Mouse (Mus musculus): ENCODE results near the gene Aqp8. TPM values are rescaled to one million over a fixed set of nuclear protein-coding genes. Genes with fewer than 3 reads are reported as not detected.

The Aqp8 gene
- polyA plus RNA-seq, 1 experiment from 2014 or later = not detected

- 43% methylated on average over 6 of the region's 6 CpGs for WGBS
- TF ChIP-seq CTCF (IDR thresholded peaks at IDR 0.05; ENCODE audit: low read depth) = no peak
Observed at GRCm38 (mm10) chr7:123452551-123452950, 9.5 kb upstream of the Aqp8 start.

GRCm38 (mm10) chr7:123453066-123453465, 9.0 kb upstream of the Aqp8 start:
- WGBS = 73% methylated on average over 8 of the region's 8 CpGs
- H3K9me3 ChIP-seq (ENCODE audit: low read depth, low read length) = no peaks in the 10 kb centered on the region
- H3K36me3 ChIP-seq (ENCODE audit: insufficient read depth) = no peaks in the 10 kb centered on the region
- DNase-seq = no peak
- no peaks in the 10 kb centered on the region for H3K4me1 ChIP-seq (ENCODE audit: insufficient read depth)
- no peak for ATAC-seq (ENCODE audit: insufficient read depth)
- no peak overlapping the region for H3K4me2 ChIP-seq
- no peak overlapping the region for H3K4me3 ChIP-seq (ENCODE audit: low read depth, low read length)
- H3K27ac ChIP-seq (ENCODE audit: low read depth) = no peak overlapping the region
- no peak for TF ChIP-seq CTCF (IDR thresholded peaks at IDR 0.05; ENCODE audit: low read depth)
- no peaks in the 10 kb centered on the region for H3K27me3 ChIP-seq (ENCODE audit: insufficient read depth, low read length)
- no peak overlapping the region for H3K9ac ChIP-seq

More at GRCm38 (mm10) chr7:123452551-123452950, 9.5 kb upstream of the Aqp8 start:
- no peaks in the 10 kb centered on the region for H3K4me1 ChIP-seq (ENCODE audit: insufficient read depth)
- no peaks in the 10 kb centered on the region for H3K9me3 ChIP-seq (ENCODE audit: low read depth, low read length)
- no peak for ATAC-seq (ENCODE audit: insufficient read depth)
- H3K4me2 ChIP-seq = no peak overlapping the region
- H3K4me3 ChIP-seq (ENCODE audit: low read depth, low read length) = no peak overlapping the region
- no peak overlapping the region for H3K27ac ChIP-seq (ENCODE audit: low read depth)
- no peaks in the 10 kb centered on the region for H3K27me3 ChIP-seq (ENCODE audit: insufficient read depth, low read length)
- H3K36me3 ChIP-seq (ENCODE audit: insufficient read depth) = no peaks in the 10 kb centered on the region
- DNase-seq = no peak
- no peak overlapping the region for H3K9ac ChIP-seq

GRCm38 (mm10) chr7:123455088-123455487, 7.0 kb upstream of the Aqp8 start:
- DNase-seq (no peak), ATAC-seq (ENCODE audit: insufficient read depth) (no peak)
- H3K4me2 ChIP-seq = no peak overlapping the region
- H3K36me3 ChIP-seq (ENCODE audit: insufficient read depth) = no peaks in the 10 kb centered on the region
- H3K4me1 ChIP-seq (ENCODE audit: insufficient read depth) = no peaks in the 10 kb centered on the region
- no peak overlapping the region for H3K9ac ChIP-seq
- TF ChIP-seq CTCF (IDR thresholded peaks at IDR 0.05; ENCODE audit: low read depth) = no peak
- H3K27ac ChIP-seq (ENCODE audit: low read depth) = no peak overlapping the region
- WGBS = 90% methylated on average over 3 of the region's 3 CpGs
- H3K4me3 ChIP-seq (ENCODE audit: low read depth, low read length) = no peak overlapping the region
- no peaks in the 10 kb centered on the region for H3K9me3 ChIP-seq (ENCODE audit: low read depth, low read length)
- no peaks in the 10 kb centered on the region for H3K27me3 ChIP-seq (ENCODE audit: insufficient read depth, low read length)

GRCm38 (mm10) chr7:123458309-123458708, 3.8 kb upstream of the Aqp8 start:
- Histone ChIP-seq H3K27ac (ENCODE audit: low read depth) (no peak overlapping the region), H3K4me3 (ENCODE audit: low read depth, low read length) (no peak overlapping the region), H3K9ac (no peak overlapping the region), H3K4me1 (ENCODE audit: insufficient read depth) (no peaks in the 10 kb centered on the region), H3K36me3 (ENCODE audit: insufficient read depth) (no peaks in the 10 kb centered on the region), H3K9me3 (ENCODE audit: low read depth, low read length) (no peaks in the 10 kb centered on the region), H3K27me3 (ENCODE audit: insufficient read depth, low read length) (no peaks in the 10 kb centered on the region), H3K4me2 (no peak overlapping the region)
- ATAC-seq (ENCODE audit: insufficient read depth) (no peak), DNase-seq (no peak)
- 90% methylated on average over 4 of the region's 4 CpGs for WGBS
- TF ChIP-seq CTCF (IDR thresholded peaks at IDR 0.05; ENCODE audit: low read depth) = no peak

GRCm38 (mm10) chr7:123459247-123459646, 2.8 kb upstream of the Aqp8 start:
- Histone ChIP-seq H3K4me3 (ENCODE audit: low read depth, low read length) (no peak overlapping the region), H3K4me2 (no peak overlapping the region), H3K27me3 (ENCODE audit: insufficient read depth, low read length) (no peaks in the 10 kb centered on the region), H3K36me3 (ENCODE audit: insufficient read depth) (no peaks in the 10 kb centered on the region), H3K4me1 (ENCODE audit: insufficient read depth) (no peaks in the 10 kb centered on the region), H3K9me3 (ENCODE audit: low read depth, low read length) (no peaks in the 10 kb centered on the region), H3K9ac (no peak overlapping the region), H3K27ac (ENCODE audit: low read depth) (no peak overlapping the region)
- 78% methylated on average over 4 of the region's 4 CpGs for WGBS
- no peak for TF ChIP-seq CTCF (IDR thresholded peaks at IDR 0.05; ENCODE audit: low read depth)
- DNase-seq (no peak), ATAC-seq (ENCODE audit: insufficient read depth) (no peak)

GRCm38 (mm10) chr7:123461316-123461715, 775 bp upstream of the Aqp8 start:
- ATAC-seq (ENCODE audit: insufficient read depth) = no peak
- Histone ChIP-seq H3K9ac (no peak overlapping the region), H3K4me3 (ENCODE audit: low read depth, low read length) (no peak overlapping the region), H3K27me3 (ENCODE audit: insufficient read depth, low read length) (no peaks in the 10 kb centered on the region), H3K4me2 (no peak overlapping the region), H3K9me3 (ENCODE audit: low read depth, low read length) (no peaks in the 10 kb centered on the region), H3K36me3 (ENCODE audit: insufficient read depth) (no peaks in the 10 kb centered on the region), H3K4me1 (ENCODE audit: insufficient read depth) (no peaks in the 10 kb centered on the region), H3K27ac (ENCODE audit: low read depth) (no peak overlapping the region)
- no peak for TF ChIP-seq CTCF (IDR thresholded peaks at IDR 0.05; ENCODE audit: low read depth)
- 89% methylated on average over 4 of the region's 4 CpGs for WGBS
- no peak for DNase-seq

- H3K9ac ChIP-seq = no peak overlapping the region
- H3K4me3 ChIP-seq (ENCODE audit: low read depth, low read length) = no peak overlapping the region
- H3K27ac ChIP-seq (ENCODE audit: low read depth) = no peak overlapping the region
- ATAC-seq (ENCODE audit: insufficient read depth) = no peak
- 72% methylated on average over 4 of the region's 4 CpGs for WGBS
- no peaks in the 10 kb centered on the region for H3K27me3 ChIP-seq (ENCODE audit: insufficient read depth, low read length)
- H3K4me2 ChIP-seq = no peak overlapping the region
- DNase-seq = no peak
- TF ChIP-seq CTCF (IDR thresholded peaks at IDR 0.05; ENCODE audit: low read depth) = no peak
- H3K4me1 ChIP-seq (ENCODE audit: insufficient read depth) = no peaks in the 10 kb centered on the region
- H3K36me3 ChIP-seq (ENCODE audit: insufficient read depth) = no peaks in the 10 kb centered on the region
- H3K9me3 ChIP-seq (ENCODE audit: low read depth, low read length) = no peaks in the 10 kb centered on the region
Observed at GRCm38 (mm10) chr7:123463569-123463968, 1.5 kb downstream of the Aqp8 start.

Measured in lung, embryonic 14.5 days (tissue).